Mouse (Mus musculus) kidney, adult 2 months (tissue): ENCODE data around the gene Ttc28.

Source experiments
- CTCF ChIP-seq: fragments of 200-500 bp; conservative IDR thresholded peaks from 2 replicates; pipeline ENCODE4 v1.5.1; 2011; ENCODE audit warnings: low read depth, mild to moderate bottlenecking, control low read depth, low read length, moderate library complexity, mixed read lengths; ENCODE audit not compliant: insufficient read depth, insufficient read length
- POLR2A ChIP-seq: fragments of 200-500 bp; IDR thresholded peaks from one replicate; pipeline ENCODE4 v1.6.1; 2011; ENCODE audit warnings: low read depth, low read length, control low read depth

DNA sequence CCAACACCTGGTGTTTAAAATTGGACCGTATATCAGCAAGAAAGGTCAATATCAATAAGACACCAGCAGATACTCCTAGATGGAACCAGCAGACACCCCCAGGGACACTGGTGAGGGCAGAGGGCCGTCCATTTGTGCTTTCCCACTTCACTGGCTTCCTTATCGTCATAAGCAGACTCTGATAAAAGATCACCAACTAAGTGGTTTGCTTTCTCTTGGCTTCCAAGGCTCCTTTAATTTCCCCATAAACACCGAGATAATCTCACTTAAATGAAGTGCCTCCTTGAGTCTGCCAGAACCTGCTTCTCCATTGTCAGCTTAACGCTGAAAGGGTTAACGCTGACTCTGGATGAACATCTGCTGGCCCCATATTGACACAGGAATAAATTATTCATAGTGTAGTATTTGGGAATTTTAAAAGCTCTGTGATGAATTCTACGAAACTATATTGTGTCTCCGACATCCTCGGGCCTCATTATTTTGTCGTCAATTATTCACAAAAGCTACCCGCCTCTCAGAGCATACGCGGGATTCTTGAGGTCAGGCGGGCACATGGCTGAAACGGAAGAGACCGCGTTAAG is 175.3 kb downstream of the Ttc28 start:
- TF ChIP-seq CTCF: no peak
- no peak for TF ChIP-seq POLR2A
